Mouse (Mus musculus): ENCODE measurements around the gene Fam114a1.

GRCm38 (mm10) chr5:65051513-65051912, 81.6 kb downstream of the Fam114a1 start:
- TF ChIP-seq POLR2A (IDR thresholded peaks at IDR 0.05; ENCODE audit: insufficient read depth, low read depth, low read length) (no peak), CTCF (IDR thresholded peaks at IDR 0.05; ENCODE audit: insufficient read depth, low read depth, low read length) (no peak)
